Mouse (Mus musculus) right cerebral cortex, adult 2 months (tissue): ENCODE data around the gene Hdac10.

Source experiments
- DNase-seq, 2 experiments: peaks; one replicate each; pipeline ENCODE4 v3.0.0; 2021 to 2022; ENCODE audit warnings: low spot score in 2 of 2

Gene Hdac10

DNA sequence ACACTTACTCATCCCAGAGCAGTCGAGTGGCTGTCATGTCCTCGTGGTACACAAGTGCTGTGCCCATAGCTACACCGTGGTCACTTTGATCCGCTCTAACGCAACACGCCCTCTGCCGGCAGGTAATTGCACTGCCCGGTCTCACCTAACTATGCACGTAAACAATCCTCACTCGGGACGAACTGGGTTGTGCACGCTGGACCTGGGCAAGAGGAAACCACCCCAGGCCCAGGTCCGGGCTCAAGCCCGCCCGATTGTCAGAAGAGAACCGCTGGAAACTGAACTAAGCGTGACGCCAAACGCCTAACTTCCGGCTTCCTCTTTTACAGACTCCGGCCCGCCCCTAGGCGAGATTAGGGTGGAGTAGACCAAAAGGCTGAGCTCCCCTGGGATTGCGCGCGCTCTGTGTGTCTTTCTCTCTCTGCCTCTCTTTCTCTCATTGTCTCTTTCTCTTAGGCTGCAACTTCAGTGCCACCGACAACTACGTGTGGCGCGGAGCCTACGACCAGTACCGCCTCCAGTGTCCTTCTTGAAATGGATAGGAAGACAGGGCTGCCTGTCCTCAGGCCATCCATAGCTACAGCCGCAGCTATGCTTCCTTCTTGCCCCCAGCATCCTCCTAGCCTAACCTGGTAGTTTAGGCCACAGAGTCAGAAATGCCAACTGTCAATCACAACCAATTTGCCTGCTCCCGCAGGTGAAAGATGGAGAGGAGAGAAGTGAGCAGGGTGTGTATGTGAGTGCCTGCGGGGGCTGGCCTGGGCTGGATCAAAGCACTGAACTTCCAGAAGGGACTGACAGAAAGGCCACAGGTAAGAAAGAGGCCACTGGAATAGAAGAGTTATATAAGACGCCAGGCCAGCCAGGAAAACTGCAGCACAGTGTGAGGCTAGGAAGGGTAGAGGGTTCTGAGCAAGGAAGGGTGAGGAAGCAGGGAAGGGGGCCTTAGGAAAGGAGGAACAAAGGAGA is at the start of gene Hdac10:
Gene Hdac10 (minus strand): TSS at position 319 of the 969 bp plus-strand sequence.
- peak; percentile 87 to 92 for DNase-seq

DNA sequence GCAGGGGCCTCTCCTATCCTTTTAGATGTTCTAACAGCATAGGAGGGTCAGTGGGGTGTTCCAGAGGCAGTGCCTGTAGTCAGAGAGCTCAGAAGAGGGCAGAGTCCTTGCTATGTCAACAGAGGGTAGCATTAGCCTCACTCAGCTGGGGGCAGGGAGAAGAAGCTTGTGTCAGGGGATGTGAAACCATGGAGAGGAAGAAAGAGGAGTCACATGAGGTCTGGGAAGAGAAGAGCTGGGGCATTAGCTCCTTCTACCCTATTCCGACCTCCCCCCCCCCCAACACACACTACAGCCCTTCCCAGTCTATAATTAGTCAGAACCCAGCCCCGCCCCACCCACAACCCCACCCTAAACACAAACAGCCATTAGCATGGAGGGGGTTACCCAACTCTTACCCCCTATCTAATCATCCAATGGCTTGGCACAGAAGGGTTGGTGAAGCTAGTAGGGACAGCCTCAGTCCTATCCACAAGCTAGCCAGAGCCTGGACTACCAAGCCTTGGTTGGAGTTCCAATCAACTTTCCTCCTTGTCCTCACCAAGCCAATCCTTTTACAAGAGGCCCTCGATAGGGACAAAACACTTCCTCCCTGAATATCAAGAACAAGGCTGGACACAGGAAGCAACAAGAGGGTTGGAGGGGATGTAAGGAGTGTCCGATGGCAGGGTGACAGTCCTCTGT is 49.2 kb upstream of the Hdac10 start:
- no peak for DNase-seq

DNA sequence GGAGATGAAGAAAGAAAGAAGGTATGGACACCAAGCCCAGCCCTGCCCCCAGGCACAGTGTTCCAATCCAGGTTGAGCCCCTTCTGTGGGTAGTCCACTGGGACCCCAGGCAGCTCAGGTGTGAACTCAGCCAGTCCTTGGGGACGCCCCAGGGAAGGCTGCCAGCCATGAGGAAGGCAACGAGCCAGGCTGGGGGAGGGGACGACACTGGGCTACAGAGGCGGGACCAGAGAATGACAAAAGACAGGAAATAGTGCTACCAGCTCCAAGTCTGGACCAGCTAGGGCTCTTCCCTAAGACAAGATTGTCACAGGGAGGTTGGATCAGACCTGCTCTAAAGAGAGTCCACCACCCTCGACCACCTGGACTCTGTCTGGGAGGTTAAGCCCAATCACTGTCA is 48.6 kb upstream of the Hdac10 start:
- DNase-seq: peak; percentile 57 to 65

DNA sequence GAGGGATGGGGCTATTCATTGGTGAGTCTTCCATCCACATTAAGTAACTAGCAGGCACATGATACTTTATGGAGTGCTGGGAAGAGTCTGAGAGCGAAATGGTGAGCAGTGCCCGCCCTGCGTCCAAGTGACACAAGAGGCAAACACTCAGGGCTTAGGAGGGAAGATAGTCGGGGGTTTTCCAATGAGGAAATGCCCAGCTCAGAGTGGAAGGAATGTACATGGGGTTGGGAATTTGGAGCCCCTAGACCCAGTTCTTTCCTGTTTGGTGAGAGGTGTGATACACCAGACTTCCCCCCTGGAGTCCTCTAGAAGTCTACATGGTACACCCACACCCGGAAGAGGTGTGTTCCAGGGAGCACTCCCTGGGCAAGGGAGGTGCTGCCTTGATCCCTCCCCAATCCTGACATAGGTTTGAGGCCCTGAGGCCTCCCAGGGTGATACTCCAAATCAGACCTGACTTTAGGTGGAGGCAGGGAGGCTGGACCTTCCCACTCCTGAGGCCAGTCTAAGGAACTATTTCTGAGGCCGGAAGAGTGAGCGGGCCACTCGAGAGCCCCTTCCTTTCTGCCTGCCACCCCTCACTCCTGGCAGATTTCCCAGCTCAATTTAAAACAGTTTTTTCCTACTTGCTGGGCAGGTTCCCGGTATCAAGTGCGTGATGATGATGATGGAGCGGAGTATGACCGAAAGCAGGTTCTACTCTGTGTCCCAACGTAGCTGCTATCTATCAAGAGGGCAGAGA is 47.1 kb upstream of the Hdac10 start:
- DNase-seq: no peak

DNA sequence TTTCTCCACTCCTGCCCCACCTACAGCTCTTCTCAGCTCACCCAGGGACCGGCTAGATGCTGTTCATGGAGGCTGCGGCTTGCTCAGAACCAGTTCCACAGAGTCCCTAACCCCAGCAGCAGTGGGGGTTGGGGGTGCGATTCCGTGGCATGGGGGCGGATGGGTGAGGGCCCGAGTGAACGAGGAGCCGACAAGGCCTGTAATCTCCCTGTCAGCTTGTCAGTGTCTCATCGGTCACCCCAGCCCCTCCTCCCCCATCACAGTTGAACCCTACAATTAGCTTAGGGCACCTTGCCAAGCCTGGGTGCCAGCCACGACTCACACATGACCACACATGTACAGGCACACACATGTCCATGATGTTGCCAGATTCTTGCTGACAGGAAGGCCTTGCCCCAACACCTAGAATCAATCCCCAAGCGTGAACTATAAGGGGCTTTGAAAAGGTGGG is 46.4 kb upstream of the Hdac10 start:
- no peak for DNase-seq

DNA sequence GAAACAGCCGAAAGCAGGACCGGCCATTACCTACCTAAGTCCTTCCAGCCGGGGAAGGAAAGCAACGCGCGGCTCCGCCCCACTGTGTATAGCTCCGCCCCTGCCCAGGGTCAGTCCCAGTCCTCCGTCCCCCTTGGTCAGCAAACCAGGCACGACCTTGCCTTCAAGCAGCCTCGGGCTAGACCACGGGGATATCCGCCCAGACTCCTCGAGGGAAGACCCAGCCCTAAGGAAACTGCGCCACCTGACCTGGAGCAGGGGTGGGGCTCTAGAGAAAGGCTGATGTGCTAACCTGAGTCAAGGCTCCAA is 45.4 kb upstream of the Hdac10 start:
- peak in 1 of 2 experiments; percentile 26 for DNase-seq

DNA sequence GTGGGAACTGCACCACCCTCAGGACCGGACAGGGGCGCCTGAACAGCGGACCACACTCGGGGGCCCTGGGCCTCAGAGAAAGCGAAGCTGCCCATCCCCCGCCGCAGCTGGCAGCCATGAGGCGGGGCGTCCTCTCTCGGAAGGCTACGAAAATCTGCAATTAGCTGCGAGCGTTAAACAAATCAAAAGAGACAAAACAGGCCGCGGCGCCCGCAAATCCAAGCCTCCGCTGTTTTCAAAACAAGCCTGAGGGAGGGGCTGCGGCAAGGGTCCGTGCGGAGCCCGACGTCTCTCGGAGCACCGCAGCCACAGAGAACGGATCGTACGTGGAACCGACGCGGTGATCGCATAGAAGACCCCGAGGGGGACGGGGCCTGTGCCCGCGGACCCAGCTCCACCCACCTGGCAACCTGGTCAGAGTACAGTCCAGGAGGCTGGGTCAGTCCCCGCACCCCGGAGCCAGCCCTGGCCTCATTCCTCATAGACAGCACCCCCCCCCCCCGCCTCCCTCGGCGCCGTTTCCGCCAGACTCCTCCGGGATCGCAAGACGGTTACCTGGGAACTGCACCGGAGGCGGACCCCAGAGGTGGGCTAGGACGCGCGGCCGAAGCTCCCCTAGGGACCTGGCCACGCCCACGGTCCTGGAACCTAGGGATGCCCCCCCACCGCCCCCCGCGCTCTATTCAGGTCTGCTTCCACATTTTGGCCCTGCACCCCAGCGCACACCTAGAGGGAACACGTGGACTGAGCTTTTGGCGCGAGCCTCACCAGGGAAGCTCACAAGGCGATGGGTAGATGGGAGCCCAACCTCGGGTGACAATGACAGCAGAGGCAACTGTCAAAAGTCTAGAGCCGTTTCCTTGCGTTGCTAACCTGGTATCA is 44.8 kb upstream of the Hdac10 start:
- peak in 1 of 2 experiments; percentile 63 for DNase-seq

DNA sequence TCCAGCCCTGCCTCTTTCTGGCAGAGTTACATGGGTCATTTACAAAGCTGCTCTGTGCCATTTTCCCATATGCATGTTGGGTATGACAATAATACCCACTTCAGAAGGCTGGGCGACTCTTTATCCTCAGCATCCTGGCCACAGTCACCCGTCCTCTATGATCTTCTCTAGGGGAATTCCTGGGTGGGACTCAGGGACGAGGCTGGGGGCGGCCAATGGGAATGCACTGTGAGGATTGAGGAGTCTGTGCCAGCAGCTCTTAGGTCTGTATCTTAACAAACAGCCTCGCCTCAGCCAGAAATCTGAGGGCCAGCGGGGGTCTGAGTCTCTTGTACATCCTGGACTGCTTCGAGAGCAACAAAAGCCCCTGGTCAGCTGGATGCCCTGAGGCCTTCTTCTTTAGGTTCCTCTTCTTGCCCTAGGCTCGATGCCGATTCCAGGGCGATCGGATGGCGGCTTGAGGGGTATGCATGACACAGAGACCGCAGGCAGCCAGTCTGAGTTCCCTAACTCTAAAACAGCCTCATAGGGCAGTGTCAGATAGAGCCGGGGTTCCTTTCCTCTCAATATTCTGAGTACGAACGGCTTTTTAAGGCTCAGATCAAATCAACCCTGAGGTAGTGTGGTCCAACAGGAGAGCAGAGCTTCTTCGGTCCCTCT is 43.9 kb upstream of the Hdac10 start:
- DNase-seq: no peak

DNA sequence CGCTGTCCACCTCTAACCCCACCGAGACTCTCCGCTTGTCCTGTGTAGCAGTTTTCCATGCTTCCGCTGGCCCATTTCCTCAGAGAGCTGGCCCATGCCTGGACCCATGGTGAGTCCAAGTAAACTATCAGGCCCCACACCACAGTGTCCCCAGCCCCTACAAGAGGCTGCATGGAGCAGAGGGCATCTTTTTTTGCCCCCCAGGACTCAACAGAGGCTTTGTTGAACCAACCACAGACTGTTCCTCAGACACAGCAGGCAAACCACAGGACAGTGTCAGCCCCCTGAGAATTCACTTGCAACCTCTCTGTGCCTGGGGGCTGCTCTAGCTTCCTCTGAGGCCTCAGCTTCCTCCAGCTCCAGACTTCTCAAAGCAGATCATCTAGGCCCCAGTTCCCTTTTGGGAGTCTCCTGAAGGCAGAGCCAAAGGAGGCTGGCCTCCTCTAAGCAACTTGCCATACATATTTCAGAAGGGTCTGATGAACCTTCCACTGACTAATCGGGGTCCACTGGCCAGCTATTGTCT is 43.1 kb upstream of the Hdac10 start:
- no peak for DNase-seq

DNA sequence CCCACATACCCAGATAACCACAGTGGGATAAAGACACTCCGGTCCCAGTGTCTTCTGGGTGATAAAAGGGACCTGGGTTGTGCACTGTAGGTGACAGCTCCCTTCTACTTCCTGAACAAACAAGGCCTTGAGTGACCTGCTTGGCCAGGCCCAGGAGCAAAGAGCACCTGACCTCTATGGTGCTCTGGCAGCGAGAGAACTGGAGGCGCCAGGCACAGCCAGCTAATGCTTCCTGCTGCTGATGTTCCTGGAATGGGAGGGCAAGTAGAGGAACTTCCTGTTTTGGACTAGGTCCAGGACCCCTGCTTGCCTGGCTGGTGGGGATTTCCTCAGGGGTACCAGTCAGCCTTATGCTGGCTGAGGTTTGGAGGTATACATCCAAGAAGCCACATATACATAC is 41.6 kb upstream of the Hdac10 start:
- DNase-seq: no peak

DNA sequence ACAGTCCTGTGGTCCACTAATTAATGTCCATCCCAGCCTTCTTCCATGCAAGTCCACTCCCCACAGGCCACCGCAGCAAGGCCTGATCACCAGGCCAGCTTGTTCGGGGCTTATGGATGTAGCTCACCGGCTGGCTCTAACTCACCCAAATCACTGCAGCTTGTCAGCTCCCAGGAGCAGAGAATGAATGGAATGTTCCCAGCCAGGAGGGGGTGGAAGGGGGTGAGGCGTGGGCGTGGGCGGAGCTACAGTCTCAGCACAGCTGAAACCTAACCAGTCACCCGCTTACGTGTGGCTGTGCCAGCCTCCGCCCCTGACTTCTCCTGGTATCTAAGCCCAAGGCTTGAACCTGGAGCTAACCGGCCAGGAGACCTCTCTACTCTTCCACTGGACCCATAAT is 40.9 kb upstream of the Hdac10 start:
- DNase-seq: peak; percentile 88 to 89

DNA sequence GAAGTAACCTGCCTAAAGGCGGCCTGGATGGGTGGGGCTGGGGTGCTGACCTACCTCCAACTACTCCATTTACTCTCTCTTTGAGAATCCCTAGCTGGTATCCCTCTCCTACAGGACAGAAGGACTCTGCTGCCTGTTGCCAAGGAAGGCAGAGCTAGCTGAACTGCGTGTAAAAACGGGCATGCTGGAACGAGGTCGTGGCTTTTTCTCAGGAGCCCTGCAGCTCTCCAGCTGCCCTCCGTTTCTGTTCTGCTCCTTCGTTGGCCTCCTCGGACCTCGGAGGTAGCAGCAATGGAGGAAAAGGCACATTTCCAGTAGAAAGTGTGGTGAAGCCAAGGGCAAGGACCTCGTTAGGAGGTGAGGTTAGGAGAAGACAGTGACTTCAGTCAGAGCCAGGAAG is 40.4 kb upstream of the Hdac10 start:
- DNase-seq: no peak

DNA sequence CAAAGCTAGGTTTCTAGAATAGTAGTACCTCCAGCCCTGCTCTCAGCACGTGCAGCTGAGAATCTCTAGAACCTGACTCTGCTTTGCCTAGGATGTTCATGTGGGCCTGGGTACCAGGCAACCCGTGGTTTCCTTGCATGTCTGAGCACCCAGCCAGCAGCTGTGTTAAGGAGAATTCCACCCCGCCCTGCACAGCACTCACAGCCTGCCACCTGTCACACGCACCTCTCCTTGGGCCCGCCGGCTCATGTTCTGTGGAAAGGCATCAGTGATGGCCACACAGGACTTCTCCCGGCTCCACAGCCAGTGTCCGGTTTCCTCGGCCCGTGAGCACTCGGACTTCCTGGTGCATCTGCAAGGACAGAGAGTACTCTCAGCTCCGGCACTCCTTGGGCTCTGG is 37.0 kb upstream of the Hdac10 start:
- DNase-seq: no peak

DNA sequence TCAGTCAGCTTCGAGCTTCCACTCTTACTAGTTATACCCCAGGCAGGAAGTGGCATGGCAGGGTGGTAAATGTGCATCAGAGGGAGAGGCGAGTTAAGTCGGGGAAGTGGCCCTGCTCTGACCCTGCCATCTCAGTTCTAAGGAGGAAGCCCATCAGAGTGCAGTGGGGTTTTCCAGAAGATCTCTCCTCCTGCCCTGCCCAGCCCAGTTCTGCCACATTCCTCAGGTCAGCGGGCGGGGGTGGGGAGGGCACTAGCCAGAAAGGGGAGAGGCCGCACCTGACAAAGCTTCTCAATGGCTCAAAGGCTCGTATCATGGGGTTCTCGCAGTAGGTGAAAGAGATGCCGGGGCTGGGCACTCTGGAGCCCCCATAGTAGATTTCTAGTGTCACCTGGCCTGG is 32.9 kb upstream of the Hdac10 start:
- DNase-seq: no peak

DNA sequence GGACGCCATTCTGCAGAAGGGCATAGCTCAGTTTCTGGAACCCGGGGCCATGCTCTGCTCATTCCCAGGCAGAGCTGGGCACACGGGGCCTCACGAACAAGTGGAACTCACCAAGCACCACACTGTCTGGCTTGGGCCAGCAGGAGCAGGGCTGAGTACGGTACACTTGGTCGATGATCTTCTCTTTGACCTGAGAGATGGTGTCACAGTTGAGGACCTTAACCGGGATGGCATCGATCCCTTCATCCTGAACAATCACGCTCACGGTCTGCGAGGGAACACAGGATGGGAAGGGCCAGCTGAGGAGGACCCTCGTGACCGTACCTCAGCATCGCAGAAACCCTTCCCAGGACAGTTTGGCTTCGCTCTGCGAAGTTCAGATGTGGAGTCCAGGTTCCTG is 30.0 kb upstream of the Hdac10 start:
- no peak for DNase-seq

DNA sequence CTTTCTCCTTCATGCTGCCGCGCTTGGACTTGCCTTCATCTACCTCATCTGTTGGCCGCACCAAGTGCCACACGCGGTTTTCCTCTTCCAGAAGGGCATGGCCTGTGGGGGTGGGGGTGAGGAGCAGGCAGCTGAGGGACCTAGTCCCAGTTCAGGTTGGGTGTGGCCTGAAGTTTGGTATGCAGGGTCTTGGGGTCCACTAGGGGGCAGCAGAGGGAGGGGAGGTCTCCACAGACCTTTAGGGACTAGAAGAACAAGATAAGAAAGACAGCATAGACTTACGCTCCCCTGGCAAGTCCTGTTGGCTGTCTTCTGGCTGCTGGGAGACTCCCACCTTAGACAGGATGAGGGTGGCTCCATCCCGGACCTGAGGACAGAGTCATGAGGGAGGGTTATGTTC is 29.5 kb upstream of the Hdac10 start:
- peak in 1 of 2 experiments; percentile 37 for DNase-seq

DNA sequence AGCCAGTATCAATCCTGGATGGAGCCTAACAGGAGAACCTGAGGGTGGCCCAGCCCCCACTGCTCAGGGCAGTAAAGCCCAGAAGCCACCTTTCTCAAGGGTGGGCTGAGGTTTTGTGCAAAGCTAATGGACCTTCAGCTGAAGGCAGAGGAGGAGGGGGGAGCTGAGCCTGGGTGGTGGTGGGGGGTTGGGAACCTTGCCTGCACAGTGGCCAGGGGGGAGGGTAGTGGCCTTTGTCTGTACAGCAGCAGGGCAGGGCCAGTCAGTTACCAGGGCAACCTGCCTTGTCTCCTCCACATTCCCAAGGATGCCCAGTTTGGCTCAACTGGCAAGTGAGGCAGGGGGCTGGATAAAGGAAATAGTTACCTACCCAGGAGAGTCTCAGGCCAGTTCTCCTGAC is 23.8 kb upstream of the Hdac10 start:
- no peak for DNase-seq

DNA sequence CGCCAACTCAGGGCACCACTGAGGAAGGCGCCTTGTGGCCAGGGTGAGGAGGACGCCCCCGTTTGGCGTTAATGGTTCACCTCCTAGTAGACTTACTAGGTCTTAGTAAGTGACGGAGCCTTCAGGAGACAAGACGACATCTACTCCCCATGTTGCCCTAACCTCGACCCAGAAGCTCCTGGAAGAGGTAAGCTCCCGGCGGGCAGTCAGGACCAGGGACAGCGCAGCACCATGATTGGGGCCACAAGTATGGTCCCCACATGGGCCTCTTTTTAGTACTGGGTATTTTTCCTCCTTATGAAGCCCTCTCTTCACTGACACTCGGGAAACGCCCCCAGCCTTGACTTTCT is 21.5 kb upstream of the Hdac10 start:
- no peak for DNase-seq

DNA sequence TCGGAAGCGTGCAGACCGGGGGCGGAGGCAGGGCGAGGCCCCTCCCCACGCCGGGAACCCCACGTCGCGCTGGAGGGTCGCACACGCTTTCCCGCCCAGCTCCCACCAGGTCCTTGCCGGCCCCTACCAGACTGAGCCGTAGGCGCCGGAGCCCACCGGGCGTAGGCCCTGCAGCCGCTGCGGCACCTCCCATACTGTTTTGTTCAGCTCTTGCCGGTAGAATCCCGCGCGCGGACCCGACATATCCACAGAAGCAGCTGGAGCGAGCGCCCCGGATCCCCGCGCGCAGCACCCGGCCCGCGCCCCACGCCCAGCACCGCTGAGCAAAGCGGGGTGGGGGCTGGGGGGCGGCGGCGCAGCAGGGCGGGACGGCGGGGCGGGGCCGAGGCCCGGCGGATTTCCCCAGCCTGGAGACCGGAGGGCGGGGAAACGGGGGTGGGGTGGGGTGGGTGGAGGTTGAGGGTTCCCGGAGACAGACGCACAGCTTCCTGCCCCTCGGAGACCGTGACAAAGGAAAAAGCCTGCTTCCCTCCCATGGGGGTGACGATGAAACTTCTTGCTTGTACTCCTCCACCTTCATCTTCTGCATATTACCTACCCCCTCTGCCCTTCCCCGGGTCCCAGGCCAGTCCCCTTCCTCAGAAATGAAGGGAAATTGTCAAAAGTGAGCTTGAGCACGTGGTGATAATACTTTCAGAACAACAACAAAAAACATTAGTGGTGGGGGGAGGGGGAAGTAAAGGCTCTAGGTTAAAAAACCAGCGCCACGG is 21.0 kb upstream of the Hdac10 start, which contains the start of gene Mapk11:
Gene Mapk11 (minus strand): TSS at position 358 of the 770 bp plus-strand sequence.
- DNase-seq: peak in 1 of 2 experiments; percentile 62
